Mouse (Mus musculus) cerebellum, postnatal 25 days (tissue): ENCODE results near the gene Gng13.

Experiments used
- DNase-seq, 2 experiments: peaks; one replicate each; pipeline ENCODE4 v3.0.0; 2021; ENCODE audit warnings: mixed read lengths in 2 of 2

Gng13 gene

GRCm38 (mm10) chr17:25716711-25717637 is at the start of gene Gng13:
Gng13 (plus strand) TSS chr17:25717171.
- DNase-seq = no peak

DNA sequence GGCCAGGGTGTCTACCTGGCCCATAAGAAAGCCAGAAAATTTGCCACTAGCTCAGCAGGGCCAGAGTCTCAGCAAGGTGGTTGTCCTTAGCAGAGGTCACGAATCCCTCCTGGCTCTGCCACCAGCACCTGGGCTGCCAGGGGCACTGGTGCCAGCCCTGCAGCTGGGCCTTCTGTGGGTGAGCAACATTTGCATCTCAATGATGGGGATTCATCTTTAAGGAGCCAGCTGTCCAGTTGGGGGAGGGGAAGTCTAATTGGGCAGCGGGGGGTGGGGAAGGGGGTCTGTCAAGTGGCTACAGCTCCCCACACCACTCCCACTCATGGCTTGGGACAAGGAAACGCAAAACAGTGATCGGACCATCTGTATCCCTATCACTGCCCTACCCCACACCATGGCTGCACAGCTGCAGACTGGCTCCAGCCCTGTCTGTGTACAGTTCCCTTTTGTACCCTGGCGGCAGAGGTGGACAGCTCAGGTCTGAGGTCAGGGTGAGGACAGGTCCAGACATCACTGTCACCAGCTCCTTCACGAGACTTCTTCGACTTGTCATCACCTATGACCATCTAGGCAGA is 48.4 kb upstream of the Gng13 start:
- DNase-seq = no peak

DNA sequence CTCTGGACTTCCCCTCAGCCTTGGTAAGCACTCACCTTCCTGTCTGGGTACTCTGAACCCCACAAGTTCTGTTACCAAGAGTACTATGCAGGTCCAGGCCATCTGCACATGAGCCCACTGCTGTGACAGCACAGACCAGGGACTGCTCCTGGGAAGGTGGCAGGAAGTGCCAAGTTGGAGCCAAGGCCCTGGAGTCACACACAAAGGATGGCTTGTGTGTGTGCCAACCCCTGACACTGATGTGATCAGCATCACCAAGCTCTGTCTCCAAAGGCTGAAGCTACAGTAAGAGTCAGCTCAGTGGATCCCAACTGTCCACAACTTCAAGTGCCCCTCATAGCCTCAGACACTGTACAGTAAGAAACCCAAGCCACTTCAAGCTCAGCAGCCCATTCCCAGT is 44.0 kb upstream of the Gng13 start:
- DNase-seq = no peak

DNA sequence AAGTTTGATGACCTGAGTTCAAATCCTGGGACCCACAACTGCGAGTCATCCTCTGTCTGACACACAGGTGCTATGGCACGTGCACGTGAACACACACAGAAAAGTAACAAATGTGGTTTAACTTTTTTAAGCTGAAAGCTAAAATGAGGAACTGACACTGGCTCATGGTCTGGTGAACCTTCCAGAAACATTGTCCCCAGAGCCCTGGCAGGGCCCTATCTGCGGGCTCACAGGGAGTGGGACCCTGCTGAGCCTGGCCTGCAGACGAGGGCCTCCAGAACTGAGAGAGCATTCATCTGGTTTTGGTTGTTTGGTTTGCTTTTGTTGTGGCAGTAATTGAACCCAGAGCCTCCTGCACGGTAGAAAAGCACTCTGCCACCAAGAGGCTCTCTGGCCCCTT is 39.0 kb upstream of the Gng13 start:
- DNase-seq = no peak

DNA sequence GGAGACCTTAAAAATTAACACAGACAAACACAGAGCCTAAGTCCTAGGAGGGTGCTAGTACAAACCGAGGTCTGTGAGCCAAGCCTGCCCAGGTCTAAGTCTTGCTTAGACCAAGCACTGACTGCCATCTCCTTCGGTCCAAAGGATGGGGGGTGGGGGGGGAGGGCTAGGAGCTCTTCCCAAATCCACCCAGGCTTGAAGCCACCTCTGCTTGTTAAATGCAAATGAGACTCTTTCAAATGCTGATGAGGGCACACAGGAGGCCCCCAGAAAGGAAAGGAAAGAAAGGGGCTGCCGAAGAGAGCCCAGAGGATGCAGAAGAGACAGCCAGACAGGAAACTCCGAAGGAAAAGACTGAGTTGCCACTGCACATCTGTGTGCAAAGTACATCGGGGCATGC is 37.2 kb upstream of the Gng13 start:
- no peak for DNase-seq

- no peak for DNase-seq
These were observed 35.3 kb upstream of the Gng13 start for GRCm38 (mm10) chr17:25681636-25682035.

DNA sequence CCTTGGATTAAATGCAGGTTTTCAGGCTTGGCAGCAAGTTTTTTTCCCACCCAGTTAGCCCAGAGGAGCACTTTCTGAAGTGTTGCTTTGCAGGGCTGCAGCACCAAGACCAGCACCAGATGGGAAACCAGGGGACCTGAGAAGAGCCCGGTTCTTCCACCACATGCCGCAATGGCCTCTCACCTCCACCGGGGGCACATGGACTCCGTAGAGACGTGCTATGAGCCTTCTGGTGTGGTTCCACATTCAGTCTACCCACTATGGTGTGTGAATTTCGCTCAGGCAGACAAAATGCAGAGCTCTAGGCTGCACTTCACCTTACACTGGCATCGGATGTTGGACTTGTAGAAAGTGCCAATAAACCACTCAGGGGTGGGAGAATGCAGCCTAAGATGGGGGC is 30.6 kb upstream of the Gng13 start:
- no peak for DNase-seq

GRCm38 (mm10) chr17:25688922-25689321 is 28.0 kb upstream of the Gng13 start:
- DNase-seq = no peak

DNA sequence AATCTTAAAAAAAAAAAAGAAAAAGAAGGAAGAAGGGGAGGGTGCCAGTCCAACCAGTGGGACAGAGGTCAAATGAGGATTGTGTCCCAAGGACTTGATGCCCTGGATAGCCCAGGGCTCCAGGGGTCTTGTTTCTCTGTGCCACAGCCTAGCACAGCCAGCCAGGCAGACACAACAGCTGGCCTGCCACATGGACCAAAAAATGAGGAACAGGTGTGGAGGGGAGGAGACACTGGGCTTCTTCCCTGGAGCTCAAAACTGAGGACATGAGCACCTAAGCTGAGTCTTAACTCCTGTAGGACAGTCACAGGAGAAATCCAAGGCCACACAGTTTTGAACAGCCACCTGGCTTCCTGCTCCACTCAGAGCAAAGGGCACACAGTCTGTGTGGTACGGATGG is 20.7 kb upstream of the Gng13 start:
- DNase-seq = no peak

- DNase-seq = peak; percentile 68 to 85
These were observed 18.5 kb upstream of the Gng13 start for GRCm38 (mm10) chr17:25698446-25698845.

DNA sequence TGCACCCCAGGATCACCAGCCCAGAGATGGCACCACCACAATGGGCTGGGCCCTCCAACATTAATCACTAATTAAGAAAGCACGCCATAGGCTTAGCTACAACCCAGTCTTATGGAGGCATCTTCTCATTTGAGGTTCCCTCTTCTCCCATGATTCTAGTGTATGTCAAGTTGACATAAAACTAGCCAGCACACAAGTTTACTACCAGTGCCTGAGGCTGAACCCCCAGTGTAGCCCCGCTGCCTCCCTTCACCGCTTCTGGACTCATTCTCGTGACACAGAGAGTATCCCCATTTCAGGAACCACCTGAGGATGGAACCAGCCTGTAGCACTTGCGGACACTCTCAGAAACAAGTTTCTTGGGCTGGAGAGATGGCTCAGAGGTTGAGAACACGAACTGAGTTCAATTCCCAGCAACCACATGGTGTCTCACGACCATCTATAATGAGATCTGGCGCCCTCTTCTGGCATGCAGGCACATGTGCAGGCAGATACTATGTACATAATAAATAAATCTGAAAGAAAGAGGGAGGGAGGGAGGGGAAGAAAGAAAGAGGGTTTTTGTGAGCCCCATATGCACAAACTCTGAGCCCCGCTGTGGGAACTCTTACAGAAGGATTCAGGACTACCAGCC is 16.0 kb upstream of the Gng13 start:
- DNase-seq = no peak

GRCm38 (mm10) chr17:25709994-25710393 is 7.0 kb upstream of the Gng13 start:
- no peak for DNase-seq

DNA sequence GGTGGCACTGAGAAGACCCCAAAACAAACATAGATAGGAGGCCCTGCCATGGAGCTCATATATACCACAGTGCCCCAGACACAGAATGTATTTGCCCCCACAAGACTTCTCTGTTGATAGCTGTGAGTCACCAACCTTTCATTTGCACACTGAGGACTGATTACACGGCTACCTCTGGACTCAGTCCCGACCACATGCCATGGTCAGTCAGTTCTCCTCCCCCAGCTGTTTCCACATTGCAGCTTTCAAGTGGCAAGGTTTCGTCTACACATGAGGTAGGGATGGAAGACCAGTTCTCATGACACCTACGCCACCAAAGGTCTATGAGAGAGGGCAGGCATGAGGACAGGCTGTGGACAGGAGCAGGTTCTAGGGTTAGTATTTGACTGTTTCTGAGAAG is 5.8 kb upstream of the Gng13 start:
- DNase-seq = no peak

- DNase-seq = no peak
These were observed 1.3 kb upstream of the Gng13 start for GRCm38 (mm10) chr17:25715627-25716026.

- DNase-seq = no peak
These were observed 841 bp upstream of the Gng13 start for GRCm38 (mm10) chr17:25716130-25716529.

DNA sequence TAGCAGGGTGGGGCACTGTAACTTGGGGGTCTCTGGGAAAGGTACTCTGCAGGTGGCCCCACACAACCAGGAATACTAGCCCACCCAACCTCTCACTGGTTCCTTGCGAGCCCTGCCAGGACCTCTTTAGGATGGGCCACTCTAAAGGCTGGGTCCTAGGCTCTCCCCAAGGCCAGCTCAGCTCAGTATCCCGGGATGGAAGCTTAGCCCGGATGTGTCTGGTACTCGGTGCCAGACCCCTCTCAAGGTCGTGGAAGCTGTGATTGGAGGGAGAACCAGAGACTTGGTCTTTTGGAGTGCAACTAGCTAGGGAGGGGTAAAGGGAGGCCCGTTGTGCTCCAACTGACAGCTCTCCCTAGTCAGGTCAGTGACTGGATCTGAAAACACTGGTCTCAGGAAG is 720 bp downstream of the Gng13 start:
- DNase-seq = no peak

DNA sequence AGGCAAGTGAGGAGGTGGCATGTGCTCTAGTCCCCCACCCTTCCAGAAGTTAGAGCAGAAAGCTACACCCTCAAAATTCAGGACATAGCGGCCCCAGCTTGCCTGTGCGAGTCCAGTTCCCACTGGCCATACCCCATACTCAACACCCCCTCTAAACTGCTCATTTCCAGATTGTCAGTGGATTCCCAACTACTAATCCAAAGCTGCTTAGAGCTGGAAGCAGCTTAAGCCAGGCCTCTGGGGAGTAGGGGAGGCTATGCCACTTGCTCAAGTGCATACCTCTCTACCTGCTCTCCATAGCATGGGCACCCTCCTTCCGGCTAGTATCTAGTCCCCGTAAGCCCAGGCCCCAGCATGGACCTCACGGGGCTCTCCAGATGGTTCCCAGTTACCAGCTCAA is 4.5 kb downstream of the Gng13 start:
- no peak for DNase-seq

- DNase-seq = no peak
These were observed 6.5 kb downstream of the Gng13 start for GRCm38 (mm10) chr17:25723470-25723869.

- peak in 1 of 2 experiments; percentile 32 for DNase-seq
These were observed 6.9 kb downstream of the Gng13 start for GRCm38 (mm10) chr17:25723919-25724318.

DNA sequence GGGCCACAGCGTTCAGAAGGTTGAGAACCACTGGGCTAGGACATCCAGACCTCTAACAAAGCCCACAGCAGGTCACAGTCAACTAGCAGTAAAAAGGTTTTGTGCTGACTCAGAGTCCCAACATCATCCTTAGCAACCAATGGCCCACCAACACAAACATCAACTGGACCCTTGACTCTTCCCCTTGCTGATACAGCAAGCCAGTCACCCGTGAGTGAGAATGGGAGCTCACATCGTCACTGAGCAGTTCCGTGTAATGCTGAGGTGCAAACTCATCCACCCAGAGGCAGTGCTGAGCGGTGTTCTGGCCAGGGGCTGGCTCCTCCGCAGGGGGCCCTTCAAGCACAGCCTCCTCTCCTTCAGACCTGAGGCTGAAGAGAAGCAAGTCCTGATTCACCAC is 8.3 kb downstream of the Gng13 start:
- no peak for DNase-seq

DNA sequence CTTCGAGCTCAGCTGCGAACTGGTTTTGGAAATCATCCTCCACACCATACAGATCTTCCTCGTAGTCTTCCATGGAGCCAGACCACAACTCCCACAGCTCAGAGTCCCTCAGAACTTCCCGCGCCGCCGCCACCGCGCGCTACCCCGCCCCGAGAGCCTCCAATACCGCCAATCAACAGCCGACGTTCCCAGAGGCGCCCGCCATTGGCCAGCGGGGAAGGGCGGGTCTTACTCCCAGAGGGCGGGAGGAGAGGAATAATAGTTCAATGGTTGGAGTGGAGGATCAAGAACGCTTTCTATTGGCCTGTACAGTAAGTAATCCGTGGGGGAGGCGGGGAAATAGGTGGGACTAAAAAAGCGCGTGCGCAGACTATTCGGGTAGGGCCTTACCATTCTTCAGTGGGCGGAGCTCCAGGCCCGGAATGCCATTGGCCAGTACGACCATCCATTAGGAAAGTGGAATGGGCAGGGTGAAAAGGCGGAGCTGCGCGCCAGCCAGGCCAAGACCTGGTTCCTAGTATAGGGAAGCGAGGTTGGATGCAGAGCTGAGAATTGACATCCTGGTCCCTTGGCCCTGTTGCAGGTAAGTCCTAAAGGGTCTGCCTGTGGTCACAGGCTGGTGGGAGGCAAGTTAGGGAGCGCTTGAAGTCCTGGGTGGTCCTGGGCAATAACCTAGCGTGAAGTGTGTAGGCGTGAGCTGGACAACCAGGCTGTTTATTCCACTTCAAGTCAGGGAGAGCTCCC is 10.5 kb downstream of the Gng13 start, which contains the start of the genes Chtf18 and Rpusd1:
Chtf18 (minus strand) TSS at position 155 of the 744 bp plus-strand sequence.
Rpusd1 (plus strand) TSS at position 406 of the 744 bp plus-strand sequence.
- peak; percentile 98 to 99 for DNase-seq

DNA sequence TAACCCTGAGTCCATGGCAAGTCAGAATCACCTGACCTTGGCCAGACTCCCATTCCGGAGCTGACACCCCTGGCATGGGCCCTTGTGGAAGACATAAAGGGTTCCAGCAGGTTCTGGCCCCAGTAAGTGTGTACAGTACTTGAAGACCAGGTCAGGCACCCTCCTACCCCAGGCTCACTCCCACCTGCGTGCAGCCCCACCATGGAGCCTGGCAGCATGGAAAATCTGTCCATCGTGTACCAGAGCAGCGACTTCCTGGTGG is 11.0 kb downstream of the Gng13 start:
- peak in 1 of 2 experiments; percentile 52 for DNase-seq

DNA sequence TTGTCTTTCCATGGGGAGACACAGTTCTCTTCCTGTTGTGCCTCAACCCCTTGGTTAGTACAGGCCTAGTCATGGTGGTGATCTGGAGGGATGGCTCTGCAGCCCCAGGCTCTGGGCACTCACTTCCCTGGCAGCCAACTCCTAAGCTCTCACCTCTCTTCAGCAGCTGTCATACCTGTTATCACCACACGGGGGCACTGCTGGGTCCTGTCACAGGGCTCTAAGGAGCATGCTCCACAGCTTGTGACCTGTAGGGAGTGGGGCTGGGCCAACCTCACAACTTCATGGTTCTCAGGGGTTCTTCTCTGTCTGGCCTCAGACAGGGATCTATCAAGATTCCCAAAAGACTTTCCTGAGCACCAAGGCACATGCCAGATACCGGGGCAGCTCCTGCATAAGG is 15.1 kb downstream of the Gng13 start:
- DNase-seq = peak; percentile 85 to 93
